In genomic region chrX:152926991-152927390, GRCm38 (mm10) we compare ENCODE assay signal across 8 mouse cellular contexts.
A peak's percentile ranks its signal among the peaks of the same experiment; 100 is the strongest.
DNase-seq lines count a peak whose midpoint lies in the region; ATAC-seq and TF ChIP-seq lines count a peak whose summit lies in the region.

No protein-coding gene starts in this region.

- no peaks in the 10 kb centered on the region for H3K27me3 ChIP-seq in hindbrain, embryonic 10.5 days (ENCODE audit: insufficient read depth, poor library complexity, severe bottlenecking)
- no peaks in the 10 kb centered on the region for H3K27me3 ChIP-seq in hindbrain, embryonic 16.5 days (replicated peaks; ENCODE audit: control insufficient read depth, insufficient read depth, low read length)
- H3K27me3 ChIP-seq in Patski: peaks cover 31% of the 10 kb centered on the region
- H3K27me3 ChIP-seq in midbrain, postnatal 0 days (ENCODE audit: insufficient read depth, low read length): no peaks in the 10 kb centered on the region
- no peaks in the 10 kb centered on the region for H3K27me3 ChIP-seq in heart, embryonic 10.5 days (ENCODE audit: insufficient read depth, poor library complexity, severe bottlenecking)

- in situ Hi-C loops in Patski (cut with MboI; ENCODE audit: low pct_unique_long_range_greater_than_20kb): loop anchor here (25.0 kb wide), 2 partner anchors 235 to 435 kb away; no protein-coding TSS in a partner anchor

- POLR2A ChIA-PET in Patski (lab: Charles Lee): no interaction called here

- no peak overlapping the region for H3K4me3 ChIP-seq in hindbrain, embryonic 10.5 days
- H3K4me3 ChIP-seq in hindbrain, embryonic 16.5 days (ENCODE audit: low read length): no peak overlapping the region
- H3K4me3 ChIP-seq in midbrain, postnatal 0 days (ENCODE audit: low read depth, low read length): no peak overlapping the region
- H3K4me3 ChIP-seq in heart, embryonic 10.5 days: no peak overlapping the region

- no peak overlapping the region for H3K9ac ChIP-seq in hindbrain, embryonic 16.5 days (ENCODE audit: low read depth, low read length)
- no peak overlapping the region for H3K9ac ChIP-seq in midbrain, postnatal 0 days (replicated peaks; ENCODE audit: low read length, poor library complexity, severe bottlenecking)

- no peaks in the 10 kb centered on the region for H3K36me3 ChIP-seq in hindbrain, embryonic 10.5 days
- no peaks in the 10 kb centered on the region for H3K36me3 ChIP-seq in hindbrain, embryonic 16.5 days (ENCODE audit: control insufficient read depth, insufficient read depth, low read length)
- H3K36me3 ChIP-seq in midbrain, postnatal 0 days (ENCODE audit: insufficient read depth, low read length): no peaks in the 10 kb centered on the region
- H3K36me3 ChIP-seq in heart, embryonic 10.5 days: no peaks in the 10 kb centered on the region

- DNase-seq in hindbrain, embryonic 10.5 days (ENCODE audit: low spot score): peak; percentile 11
- DNase-seq in 3T3-L1 (ENCODE audit: low read depth, low spot score) (peak; percentile 3), Patski (ENCODE audit: low read depth, low spot score) (no peak)
- DNase-seq in frontal cortex, postnatal 14 days (ENCODE audit: low spot score in 2 of 2): peak; percentile 5 to 37
- peak; percentile 53 for DNase-seq in midbrain, postnatal 0 days (ENCODE audit: low spot score)
- DNase-seq in urinary bladder, postnatal 4 days (ENCODE audit: low spot score in 2 of 2): no peak
- no peak for DNase-seq in heart, embryonic 10.5 days (ENCODE audit: low spot score)

- TF ChIP-seq CTCF in Patski (IDR thresholded peaks at IDR 0.05): peak; percentile 61
- TF ChIP-seq CTCF in midbrain, postnatal 0 days (IDR thresholded peaks at IDR 0.05): peak; percentile 85

- no peak overlapping the region for H3K27ac ChIP-seq in hindbrain, embryonic 10.5 days
- no peak overlapping the region for H3K27ac ChIP-seq in hindbrain, embryonic 16.5 days (ENCODE audit: low read depth, low read length)
- H3K27ac ChIP-seq in midbrain, postnatal 0 days (ENCODE audit: low read depth, low read length): no peak overlapping the region
- H3K27ac ChIP-seq in heart, embryonic 10.5 days: no peak overlapping the region

- ATAC-seq in hindbrain, embryonic 16.5 days: no peak
- ATAC-seq in Patski: no peak
- ATAC-seq in midbrain, postnatal 0 days (ENCODE audit: low FRiP score): 0 out of 2 replicates have a peak, but pooled peaks have one; percentile 47

- no peaks in the 10 kb centered on the region for H3K9me3 ChIP-seq in hindbrain, embryonic 10.5 days
- no peaks in the 10 kb centered on the region for H3K9me3 ChIP-seq in hindbrain, embryonic 16.5 days (ENCODE audit: control insufficient read depth, low read length)
- no peaks in the 10 kb centered on the region for H3K9me3 ChIP-seq in midbrain, postnatal 0 days (ENCODE audit: low read length)
- H3K9me3 ChIP-seq in heart, embryonic 10.5 days: no peaks in the 10 kb centered on the region

- WGBS in hindbrain, embryonic 10.5 days: 50% methylated on average over 3 of the region's 3 CpGs
- WGBS in hindbrain, embryonic 16.5 days: 56% methylated on average over 3 of the region's 3 CpGs
- WGBS in midbrain, postnatal 0 days: 53% methylated on average over 3 of the region's 3 CpGs
- 54% methylated on average over 3 of the region's 3 CpGs for WGBS in heart, embryonic 10.5 days

- CTCF ChIA-PET in Patski (lab: Charles Lee): no interaction called here

- H3K4me1 ChIP-seq in hindbrain, embryonic 10.5 days (replicated peaks): no peaks in the 10 kb centered on the region
- H3K4me1 ChIP-seq in hindbrain, embryonic 16.5 days (ENCODE audit: control insufficient read depth, insufficient read depth, low read depth, low read length): no peaks in the 10 kb centered on the region
- no peaks in the 10 kb centered on the region for H3K4me1 ChIP-seq in midbrain, postnatal 0 days (ENCODE audit: insufficient read depth, low read length)
- H3K4me1 ChIP-seq in heart, embryonic 10.5 days: no peaks in the 10 kb centered on the region

- H3K4me2 ChIP-seq in hindbrain, embryonic 16.5 days (ENCODE audit: low read length): no peak overlapping the region
- no peak overlapping the region for H3K4me2 ChIP-seq in midbrain, postnatal 0 days (ENCODE audit: low read depth, low read length, poor library complexity, severe bottlenecking)

Comparison
In these comparisons a context has a peak if more than half of its experiments do, and no peak if none do; other contexts are left out.
1. DNase-seq: peak in hindbrain, embryonic 10.5 days (single experiment), 3T3-L1 (single experiment), frontal cortex, postnatal 14 days (2 of 2) and midbrain, postnatal 0 days (single experiment); none in Patski (single experiment), urinary bladder, postnatal 4 days (0 of 2) and heart, embryonic 10.5 days (single experiment).